Mouse (Mus musculus) CH12.LX (cell line): ENCODE data around the gene Atp5d. TPM values are rescaled to one million over a fixed set of nuclear protein-coding genes. Genes with fewer than 3 reads are reported as not detected.

Experiments used
- DNase-seq: peaks from one replicate; pipeline ENCODE4 v3.0.0-alpha.2; 2013; ENCODE audit errors: extremely low read depth
- H3K27ac ChIP-seq: 2 replicates; pipeline ENCODE4 v1.5.1; 2012; ENCODE audit warnings: low read depth, mild to moderate bottlenecking, control low read depth, moderate library complexity; ENCODE audit not compliant: insufficient read depth
- H3K27me3 ChIP-seq: replicated peaks from 2 replicates; pipeline ENCODE3; 2012; ENCODE audit warnings: inconsistent platforms
- H3K36me3 ChIP-seq, 2 experiments: replicated peaks in 1 of 2; 2 replicates each; pipeline versions ENCODE3 to v1.6.1; 2012; ENCODE audit warnings: inconsistent platforms in 1 of 2, low read length in 1 of 2, mild to moderate bottlenecking in 1 of 2, mixed read lengths in 1 of 2, moderate library complexity in 1 of 2; ENCODE audit not compliant: control insufficient read depth in 1 of 2, insufficient read depth in 1 of 2
- H3K4me1 ChIP-seq, 2 experiments: 2 replicates each; pipeline ENCODE4 v1.6.1; 2012; ENCODE audit warnings: inconsistent platforms in 1 of 2, moderate library complexity in 1 of 2; ENCODE audit not compliant: insufficient read depth in 2 of 2, control insufficient read depth in 1 of 2
- H3K4me2 ChIP-seq: 2 replicates; pipeline ENCODE4 v1.6.1; 2012; ENCODE audit warnings: low read depth, mild to moderate bottlenecking, control low read depth; ENCODE audit not compliant: poor library complexity, insufficient read depth, severe bottlenecking
- H3K4me3 ChIP-seq, 3 experiments: fragments of 150-350 bp in 1 of 3; sonication (generic) in 1 of 3; replicated peaks in 1 of 3; 2 replicates each; pipeline versions ENCODE3 to v1.5.1; 2011 to 2012; ENCODE audit warnings: low read depth in 2 of 3, low read length in 2 of 3, mild to moderate bottlenecking in 2 of 3, moderate library complexity in 2 of 3, control low read depth in 1 of 3, improper control_type of control experiment in 1 of 3, inconsistent platforms in 1 of 3, mixed read lengths in 1 of 3; ENCODE audit not compliant: poor library complexity in 1 of 3
- H3K79me2 ChIP-seq: replicated peaks from 2 replicates; pipeline ENCODE4 v1.6.1; 2012; ENCODE audit warnings: mild to moderate bottlenecking, moderate library complexity; ENCODE audit not compliant: control insufficient read depth, poor library complexity, insufficient read depth, severe bottlenecking; ENCODE audit errors: extremely low read depth
- H3K9ac ChIP-seq: 2 replicates; pipeline ENCODE4 v1.6.1; 2012; ENCODE audit warnings: low read depth, mild to moderate bottlenecking, control low read depth, moderate library complexity; ENCODE audit not compliant: insufficient read depth
- H3K9me3 ChIP-seq: replicated peaks from 2 replicates; pipeline ENCODE3; 2012; ENCODE audit warnings: low read length, inconsistent platforms, mixed read lengths
- BHLHE40 ChIP-seq: IDR thresholded peaks from 2 replicates; pipeline ENCODE4 v1.6.1; 2011; ENCODE audit warnings: mild to moderate bottlenecking, low read depth, low read length, improper control_type of control experiment
- CHD2 ChIP-seq: IDR thresholded peaks from 2 replicates; pipeline ENCODE4 v1.6.1; 2011; ENCODE audit warnings: low read length, improper control_type of control experiment
- CTCF ChIP-seq, 2 experiments: IDR thresholded peaks in 1 of 2; conservative IDR thresholded peaks in 1 of 2; 2 replicates each; pipeline ENCODE4 v1.5.1; 2011 to 2012; ENCODE audit warnings: low read depth in 2 of 2, low read length in 2 of 2, improper control_type of control experiment in 1 of 2, inconsistent platforms in 1 of 2, mild to moderate bottlenecking in 1 of 2, moderate library complexity in 1 of 2
- E2F4 ChIP-seq: IDR thresholded peaks from 2 replicates; pipeline ENCODE4 v1.6.1; 2011; ENCODE audit warnings: low read depth, low read length, improper control_type of control experiment; ENCODE audit not compliant: insufficient replicate concordance
- EP300 ChIP-seq: IDR thresholded peaks from 2 replicates; pipeline ENCODE4 v1.6.1; 2011; ENCODE audit warnings: low read length, improper control_type of control experiment
- ETS1 ChIP-seq: conservative IDR thresholded peaks from 2 replicates; pipeline ENCODE4 v1.6.1; 2012; ENCODE audit warnings: low read depth, mild to moderate bottlenecking, inconsistent platforms, low read length, improper control_type of control experiment, moderate library complexity
- HCFC1 ChIP-seq: IDR thresholded peaks from 2 replicates; pipeline ENCODE4 v1.6.1; 2012; ENCODE audit warnings: low read depth, mild to moderate bottlenecking, inconsistent platforms, low read length, improper control_type of control experiment
- IRF4 ChIP-seq: IDR thresholded peaks from 2 replicates; pipeline ENCODE4 v1.6.1; 2014; ENCODE audit warnings: low read depth, mild to moderate bottlenecking, inconsistent platforms, low read length, improper control_type of control experiment
- JUND ChIP-seq: conservative IDR thresholded peaks from 2 replicates; pipeline ENCODE4 v1.6.1; 2011; ENCODE audit warnings: low read depth, low read length, improper control_type of control experiment
- KAT2A ChIP-seq: IDR thresholded peaks from 2 replicates; pipeline ENCODE4 v1.6.1; 2012; ENCODE audit warnings: low read length, improper control_type of control experiment, inconsistent platforms; ENCODE audit not compliant: insufficient replicate concordance
- MXI1 ChIP-seq: IDR thresholded peaks from 2 replicates; pipeline ENCODE4 v1.6.1; 2011; ENCODE audit warnings: mild to moderate bottlenecking, low read depth, low read length, improper control_type of control experiment
- NELFE ChIP-seq: IDR thresholded peaks from 2 replicates; pipeline ENCODE4 v1.6.1; 2011; ENCODE audit warnings: low read depth, low read length, improper control_type of control experiment
- NRF1 ChIP-seq: IDR thresholded peaks from 2 replicates; pipeline ENCODE4 v1.6.1; 2014; ENCODE audit warnings: low read depth, mild to moderate bottlenecking, inconsistent platforms, low read length, improper control_type of control experiment, moderate library complexity
- SMC3 ChIP-seq: IDR thresholded peaks from 2 replicates; pipeline ENCODE4 v1.6.1; 2011; ENCODE audit warnings: low read depth, low read length, improper control_type of control experiment
- TBP ChIP-seq: conservative IDR thresholded peaks from 2 replicates; pipeline ENCODE4 v1.6.1; 2011; ENCODE audit warnings: low read depth, low read length, improper control_type of control experiment
- TCF12 ChIP-seq: IDR thresholded peaks from 2 replicates; pipeline ENCODE4 v1.6.1; 2014; ENCODE audit warnings: low read depth, mild to moderate bottlenecking, inconsistent platforms, low read length, improper control_type of control experiment
- USF1 ChIP-seq: IDR thresholded peaks from 2 replicates; pipeline ENCODE4 v1.6.1; 2014; ENCODE audit warnings: low read depth, mild to moderate bottlenecking, inconsistent platforms, low read length, improper control_type of control experiment
- ZKSCAN1 ChIP-seq: IDR thresholded peaks from 2 replicates; pipeline ENCODE4 v1.6.1; 2012; ENCODE audit warnings: low read depth, inconsistent platforms, low read length, improper control_type of control experiment, borderline replicate concordance
- ZMIZ1 ChIP-seq: IDR thresholded peaks from 2 replicates; pipeline ENCODE4 v1.6.1; 2012; ENCODE audit warnings: low read depth, mild to moderate bottlenecking, inconsistent platforms, low read length, improper control_type of control experiment
- dilution Hi-C: fragments of 300-500 bp; cut with MboI; formaldehyde crosslinking; loops from 2 replicates; pipeline ENCODE4 v1.14.3; 2020; ENCODE audit warnings: low sequenced_read_pairs; ENCODE audit not compliant: extremely low pct_unique_long_range_greater_than_20kb, extremely low pct_ligation_motif_present
- in situ Hi-C: fragments of 300-500 bp; cut with MboI; formaldehyde crosslinking; loops from 3 replicates; pipeline ENCODE4 v1.14.3; 2019; ENCODE audit warnings: low sequenced_read_pairs, low pct_ligation_motif_present, low pct_unique_long_range_greater_than_20kb, mixed read lengths
- polyA plus RNA-seq: library from polyadenylated mRNA; unstranded; fragments of >175 nt; gene quantifications from 2 replicates; pipeline ENCODE4 v1.2.1, GENCODE M21; 2012; ENCODE audit warnings: low read depth; ENCODE audit not compliant: insufficient read length
- total RNA-seq, 2 experiments: library from RNA; depleted of rRNA; stranded (reverse); fragments of 300-350 nt in 1 of 2; fragments of >200 nt in 1 of 2; gene quantifications; 2 replicates each; pipeline ENCODE4 v1.2.3; 2012 to 2014

The Atp5d gene
- total and polyA plus RNA-seq, 3 experiments, result 106 to 352 (median 326) TPM

DNA sequence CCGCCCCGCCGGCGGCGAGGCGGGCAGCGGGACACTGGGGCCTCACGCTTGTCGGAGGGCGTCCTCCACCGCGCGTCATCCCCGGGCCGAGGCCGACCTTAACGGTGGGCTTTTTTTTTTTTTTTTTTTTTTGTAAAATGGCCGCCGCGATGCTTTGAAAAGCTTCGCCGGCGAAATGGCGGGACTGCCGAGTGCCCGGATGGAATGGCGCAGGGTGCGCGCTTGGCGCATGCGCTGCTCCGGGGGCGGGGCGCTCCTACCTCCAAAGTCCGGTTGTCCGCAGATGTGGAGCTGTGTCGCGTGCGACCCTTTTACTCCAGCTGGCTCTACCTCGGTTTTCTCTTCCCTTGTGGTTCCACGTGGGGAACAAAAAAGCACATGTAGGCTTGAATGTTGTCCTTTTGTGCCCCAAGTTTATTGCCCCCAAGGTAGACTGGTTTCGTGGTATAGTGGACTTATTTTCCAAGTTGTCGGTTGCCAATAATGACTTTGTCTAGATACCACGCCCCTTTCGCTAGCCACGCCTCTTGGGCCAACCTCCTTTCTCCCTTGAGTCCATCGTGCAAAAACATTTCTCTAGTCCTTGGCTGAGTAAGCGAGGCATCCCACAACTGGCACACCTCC, 29.7 kb downstream of the Atp5d start (continued):
- TF ChIP-seq MXI1 (peak; percentile 94), ETS1 (peak; percentile 31; the same call in 1 of the 2 replicates), EP300 (no peak)

GRCm38 (mm10) chr10:80169070-80169469, 30.6 kb downstream of the Atp5d start:
- no peaks in the 10 kb centered on the region for H3K9me3 ChIP-seq
- peaks cover 11 to 55% of the 10 kb centered on the region in 2 experiments; a peak in 3 of 4 replicates for H3K4me1 ChIP-seq
- H3K27me3 ChIP-seq, result no peaks in the 10 kb centered on the region
- DNase-seq, result no peak
- in situ Hi-C loops, result no loop called here
- peak overlapping the region in 2 of 3 experiments; percentile 63 to 67 for H3K4me3 ChIP-seq
- peak overlapping the region; percentile 80 for H3K4me2 ChIP-seq
- H3K9ac ChIP-seq, result peak overlapping the region; percentile 72
- H3K36me3 ChIP-seq, result peaks cover 25 to 32% of the 10 kb centered on the region in 2 experiments
- TF ChIP-seq TBP, result no peak
- TF ChIP-seq BHLHE40, result no peak
- TF ChIP-seq SMC3, result no peak
- no peak for TF ChIP-seq ZMIZ1
- TF ChIP-seq CTCF (conservative IDR thresholded peaks at IDR 0.05 in 1 of 2, IDR thresholded peaks at IDR 0.05 in 1 of 2; ENCODE audit: low read depth in 2 of 2, low read length in 2 of 2), result no peak
- TF ChIP-seq TCF12, result no peak
- TF ChIP-seq E2F4, result no peak
- TF ChIP-seq JUND, result no peak
- no peak for TF ChIP-seq NRF1
- no peak for TF ChIP-seq ZKSCAN1
- TF ChIP-seq NELFE, result no peak
- TF ChIP-seq IRF4, result no peak
- no peak for TF ChIP-seq MXI1
- TF ChIP-seq KAT2A, result no peak
- no peak for TF ChIP-seq HCFC1
- TF ChIP-seq CHD2, result no peak
- TF ChIP-seq USF1, result no peak
- TF ChIP-seq EP300, result no peak
- TF ChIP-seq, all 38 proteins: peak for 0
- Histone ChIP-seq H3K79me2 (peaks cover 16% of the 10 kb centered on the region), H3K27ac (no peak overlapping the region)
- dilution Hi-C loops, result no loop called here
